Mouse (Mus musculus) R1 (cell line): Measurements from ENCODE around the gene Dlg2.

Source experiments
- DNase-seq: peaks from one replicate; pipeline ENCODE4 v3.0.0-alpha.2; 2018; ENCODE audit warnings: low read depth, low spot score

The Dlg2 gene

GRCm38 (mm10) chr7:91570969-91571368 lies 1094.5 kb downstream of the Dlg2 start:
- no peak for DNase-seq

- DNase-seq = no peak
Measured at GRCm38 (mm10) chr7:91572666-91573065, 1096.2 kb downstream of the Dlg2 start.

GRCm38 (mm10) chr7:91573321-91573720 lies 1096.8 kb downstream of the Dlg2 start:
- no peak for DNase-seq

- no peak for DNase-seq
Measured at GRCm38 (mm10) chr7:91576216-91576615, 1099.7 kb downstream of the Dlg2 start.

GRCm38 (mm10) chr7:91582203-91582602 lies 1105.7 kb downstream of the Dlg2 start:
- no peak for DNase-seq

GRCm38 (mm10) chr7:91583566-91583965 lies 1107.1 kb downstream of the Dlg2 start:
- no peak for DNase-seq

- no peak for DNase-seq
Measured at GRCm38 (mm10) chr7:91591261-91592170, 1115.0 kb downstream of the Dlg2 start.

GRCm38 (mm10) chr7:91598549-91598948 lies 1122.1 kb downstream of the Dlg2 start:
- no peak for DNase-seq

GRCm38 (mm10) chr7:91601307-91601706 lies 1124.8 kb downstream of the Dlg2 start:
- DNase-seq = peak; percentile 14

GRCm38 (mm10) chr7:91603561-91603960 lies 1127.1 kb downstream of the Dlg2 start:
- no peak for DNase-seq

- no peak for DNase-seq
Measured at GRCm38 (mm10) chr7:91653033-91653432, 1176.6 kb downstream of the Dlg2 start.

GRCm38 (mm10) chr7:91659498-91659897 lies 1183.0 kb downstream of the Dlg2 start:
- DNase-seq = no peak

GRCm38 (mm10) chr7:91672236-91673017 lies 1196.0 kb downstream of the Dlg2 start:
- DNase-seq = no peak

GRCm38 (mm10) chr7:91674401-91674800 lies 1197.9 kb downstream of the Dlg2 start:
- no peak for DNase-seq

GRCm38 (mm10) chr7:91677934-91678333 lies 1201.5 kb downstream of the Dlg2 start:
- DNase-seq = no peak

- no peak for DNase-seq
Measured at GRCm38 (mm10) chr7:91687930-91688329, 1211.5 kb downstream of the Dlg2 start.

GRCm38 (mm10) chr7:91689829-91690228 lies 1213.4 kb downstream of the Dlg2 start:
- no peak for DNase-seq

- no peak for DNase-seq
Measured at GRCm38 (mm10) chr7:91709853-91710252, 1233.4 kb downstream of the Dlg2 start.

GRCm38 (mm10) chr7:91711184-91711583 lies 1234.7 kb downstream of the Dlg2 start:
- no peak for DNase-seq

GRCm38 (mm10) chr7:91715776-91716175 lies 1239.3 kb downstream of the Dlg2 start:
- DNase-seq = no peak

GRCm38 (mm10) chr7:91716696-91717095 lies 1240.2 kb downstream of the Dlg2 start:
- no peak for DNase-seq

- no peak for DNase-seq
Measured at GRCm38 (mm10) chr7:91720318-91720717, 1243.8 kb downstream of the Dlg2 start.

GRCm38 (mm10) chr7:91724397-91724796 lies 1247.9 kb downstream of the Dlg2 start:
- DNase-seq = no peak
